Mouse (Mus musculus): ENCODE data around the gene Unc13d. TPM values are rescaled to one million over a fixed set of nuclear protein-coding genes. Genes with fewer than 3 reads are reported as not detected.

Gene Unc13d
- polyA plus RNA-seq, 1 experiment, result 5.7 TPM

DNA sequence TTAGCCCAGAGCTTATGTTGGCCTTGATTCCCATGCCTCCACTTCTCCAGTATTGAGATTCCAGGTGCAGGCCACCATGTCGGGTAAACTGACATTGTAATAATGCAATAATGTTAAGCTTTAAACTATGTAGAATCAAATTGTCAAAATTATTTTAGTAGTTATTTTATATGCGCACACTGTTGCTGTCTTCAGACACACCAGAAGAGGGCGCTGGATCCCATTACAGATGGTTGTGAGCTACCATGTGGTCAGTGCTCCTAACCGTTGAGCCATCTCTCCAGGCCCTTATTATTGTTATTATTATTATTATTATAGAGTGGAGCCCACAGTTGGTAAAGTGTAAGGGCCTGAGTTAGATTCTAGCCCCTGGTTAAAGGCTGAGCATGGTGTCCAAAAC, 33.3 kb upstream of the Unc13d start:
- TF ChIP-seq POLR2A (IDR thresholded peaks at IDR 0.05; ENCODE audit: insufficient read depth, low read length), result no peak
- no peak for TF ChIP-seq EP300 (IDR thresholded peaks at IDR 0.05; ENCODE audit: insufficient read depth, low read depth, low read length)
- peak; percentile 12 for TF ChIP-seq CTCF (IDR thresholded peaks at IDR 0.05; ENCODE audit: low read depth, low read length)
- Histone ChIP-seq H3K36me3 (ENCODE audit: control insufficient read depth, insufficient read depth, low read length, poor library complexity, severe bottlenecking) (no peaks in the 10 kb centered on the region), H3K4me1 (ENCODE audit: control insufficient read depth, insufficient read depth, low read length) (peaks cover 6% of the 10 kb centered on the region), H3K27ac (ENCODE audit: insufficient read depth, low read length) (no peak overlapping the region), H3K27me3 (ENCODE audit: control insufficient read depth, insufficient read depth, low read length, poor library complexity, severe bottlenecking) (peaks cover 11% of the 10 kb centered on the region), H3K4me3 (ENCODE audit: low read depth, low read length) (no peak overlapping the region), H3K9ac (ENCODE audit: low read depth, poor library complexity, severe bottlenecking) (no peak overlapping the region), H3K9me3 (replicated peaks; ENCODE audit: control insufficient read depth, insufficient read depth, low read length, poor library complexity, severe bottlenecking) (no peaks in the 10 kb centered on the region)

DNA sequence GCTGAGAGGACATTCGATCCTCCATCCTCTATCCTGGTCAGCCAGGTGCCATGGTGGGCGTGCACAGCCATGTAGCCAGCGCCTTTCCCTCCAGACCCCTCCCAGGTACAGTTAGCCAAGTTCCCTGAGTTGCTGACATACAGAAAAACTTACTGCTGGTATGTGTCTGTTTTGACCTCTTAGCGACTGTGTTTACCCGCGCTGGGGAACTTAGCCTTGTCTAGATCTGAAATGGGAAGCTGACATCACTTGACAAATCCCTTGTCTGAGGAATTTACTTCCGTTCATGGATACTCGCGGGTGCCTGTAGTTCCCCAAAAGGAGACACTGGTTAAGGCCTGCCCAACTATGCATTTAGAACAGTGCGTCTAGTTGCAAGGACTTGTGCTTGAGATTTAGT, 32.8 kb upstream of the Unc13d start:
- Histone ChIP-seq H3K9me3 (replicated peaks; ENCODE audit: control insufficient read depth, insufficient read depth, low read length, poor library complexity, severe bottlenecking) (no peaks in the 10 kb centered on the region), H3K36me3 (ENCODE audit: control insufficient read depth, insufficient read depth, low read length, poor library complexity, severe bottlenecking) (no peaks in the 10 kb centered on the region), H3K27me3 (ENCODE audit: control insufficient read depth, insufficient read depth, low read length, poor library complexity, severe bottlenecking) (peaks cover 11% of the 10 kb centered on the region), H3K9ac (ENCODE audit: low read depth, poor library complexity, severe bottlenecking) (peak overlapping the region; percentile 47; the same call in 1 of the 2 replicates), H3K4me3 (ENCODE audit: low read depth, low read length) (peak overlapping the region; percentile 40), H3K4me1 (ENCODE audit: control insufficient read depth, insufficient read depth, low read length) (peaks cover 6% of the 10 kb centered on the region), H3K27ac (ENCODE audit: insufficient read depth, low read length) (no peak overlapping the region)
- TF ChIP-seq CTCF (IDR thresholded peaks at IDR 0.05; ENCODE audit: low read depth, low read length), result no peak
- no peak for TF ChIP-seq EP300 (IDR thresholded peaks at IDR 0.05; ENCODE audit: insufficient read depth, low read depth, low read length)
- TF ChIP-seq POLR2A (IDR thresholded peaks at IDR 0.05; ENCODE audit: insufficient read depth, low read length), result no peak

DNA sequence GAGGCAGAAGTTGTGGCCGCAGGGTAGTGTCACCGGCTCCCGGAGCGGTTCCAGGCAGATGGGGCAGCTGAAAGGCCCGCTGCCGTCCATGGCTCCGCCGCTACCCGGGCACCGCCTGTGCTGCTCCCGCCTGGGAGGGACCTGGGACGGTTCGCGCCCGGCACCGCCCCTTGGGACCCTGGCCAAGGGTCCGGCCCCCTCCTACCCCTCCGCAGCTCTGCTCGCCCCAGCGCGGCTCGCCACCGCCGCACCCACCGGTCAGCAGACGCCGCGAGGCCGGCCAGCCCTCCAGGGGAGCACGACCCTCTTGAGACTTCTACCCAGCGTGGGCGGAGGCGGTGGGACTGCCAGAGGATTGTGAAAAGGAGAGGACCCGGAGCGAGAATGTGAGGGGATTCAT, 32.4 kb upstream of the Unc13d start:
- no peak overlapping the region for H3K27ac ChIP-seq (ENCODE audit: insufficient read depth, low read length)
- TF ChIP-seq EP300 (IDR thresholded peaks at IDR 0.05; ENCODE audit: insufficient read depth, low read depth, low read length), result no peak
- no peak for TF ChIP-seq CTCF (IDR thresholded peaks at IDR 0.05; ENCODE audit: low read depth, low read length)
- no peak for TF ChIP-seq POLR2A (IDR thresholded peaks at IDR 0.05; ENCODE audit: insufficient read depth, low read length)
- H3K4me1 ChIP-seq (ENCODE audit: control insufficient read depth, insufficient read depth, low read length), result peaks cover 6% of the 10 kb centered on the region
- H3K27me3 ChIP-seq (ENCODE audit: control insufficient read depth, insufficient read depth, low read length, poor library complexity, severe bottlenecking), result peaks cover 11% of the 10 kb centered on the region
- H3K4me3 ChIP-seq (ENCODE audit: low read depth, low read length), result peak overlapping the region; percentile 40
- no peaks in the 10 kb centered on the region for H3K9me3 ChIP-seq (replicated peaks; ENCODE audit: control insufficient read depth, insufficient read depth, low read length, poor library complexity, severe bottlenecking)
- peak overlapping the region; percentile 47 for H3K9ac ChIP-seq (ENCODE audit: low read depth, poor library complexity, severe bottlenecking)
- no peaks in the 10 kb centered on the region for H3K36me3 ChIP-seq (ENCODE audit: control insufficient read depth, insufficient read depth, low read length, poor library complexity, severe bottlenecking)

DNA sequence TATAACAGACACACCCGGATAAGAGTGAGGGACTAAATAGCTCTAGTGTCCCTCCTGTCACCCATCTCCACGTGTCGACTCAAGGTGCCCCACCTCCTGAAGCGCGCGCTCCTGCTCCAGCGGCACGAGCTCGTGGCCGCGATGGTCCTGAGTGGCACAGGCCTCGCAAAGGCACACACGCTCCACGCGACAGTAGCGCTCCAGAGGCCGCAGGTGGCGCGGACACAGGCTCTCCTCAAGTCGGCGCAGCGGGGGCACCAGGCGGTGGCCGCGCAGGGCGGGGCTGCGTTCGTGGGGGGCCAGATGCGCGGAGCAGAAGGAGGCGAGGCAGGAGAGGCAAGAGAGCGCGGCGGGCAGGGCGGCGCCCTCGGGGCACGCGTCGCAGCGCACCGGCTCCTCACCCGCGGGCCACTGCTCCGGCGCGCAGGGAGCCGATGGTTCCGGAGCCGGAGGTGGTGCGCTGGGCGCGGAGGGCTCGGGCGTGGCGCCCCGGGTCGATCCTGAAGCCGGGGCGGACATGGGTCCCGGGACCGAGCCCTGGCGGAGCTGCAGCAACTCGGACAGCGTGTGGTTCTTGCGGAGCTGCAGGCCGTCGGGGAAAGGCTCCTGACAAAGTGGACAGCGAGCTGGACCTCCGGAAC, 31.8 kb upstream of the Unc13d start:
- no peaks in the 10 kb centered on the region for H3K36me3 ChIP-seq (ENCODE audit: control insufficient read depth, insufficient read depth, low read length, poor library complexity, severe bottlenecking)
- peak overlapping the region; percentile 40 for H3K4me3 ChIP-seq (ENCODE audit: low read depth, low read length)
- no peak for TF ChIP-seq CTCF (IDR thresholded peaks at IDR 0.05; ENCODE audit: low read depth, low read length)
- H3K27ac ChIP-seq (ENCODE audit: insufficient read depth, low read length), result no peak overlapping the region
- H3K9ac ChIP-seq (ENCODE audit: low read depth, poor library complexity, severe bottlenecking), result peak overlapping the region; percentile 47
- peaks cover 6% of the 10 kb centered on the region for H3K4me1 ChIP-seq (ENCODE audit: control insufficient read depth, insufficient read depth, low read length)
- peaks cover 11% of the 10 kb centered on the region for H3K27me3 ChIP-seq (ENCODE audit: control insufficient read depth, insufficient read depth, low read length, poor library complexity, severe bottlenecking)
- no peaks in the 10 kb centered on the region for H3K9me3 ChIP-seq (replicated peaks; ENCODE audit: control insufficient read depth, insufficient read depth, low read length, poor library complexity, severe bottlenecking)

DNA sequence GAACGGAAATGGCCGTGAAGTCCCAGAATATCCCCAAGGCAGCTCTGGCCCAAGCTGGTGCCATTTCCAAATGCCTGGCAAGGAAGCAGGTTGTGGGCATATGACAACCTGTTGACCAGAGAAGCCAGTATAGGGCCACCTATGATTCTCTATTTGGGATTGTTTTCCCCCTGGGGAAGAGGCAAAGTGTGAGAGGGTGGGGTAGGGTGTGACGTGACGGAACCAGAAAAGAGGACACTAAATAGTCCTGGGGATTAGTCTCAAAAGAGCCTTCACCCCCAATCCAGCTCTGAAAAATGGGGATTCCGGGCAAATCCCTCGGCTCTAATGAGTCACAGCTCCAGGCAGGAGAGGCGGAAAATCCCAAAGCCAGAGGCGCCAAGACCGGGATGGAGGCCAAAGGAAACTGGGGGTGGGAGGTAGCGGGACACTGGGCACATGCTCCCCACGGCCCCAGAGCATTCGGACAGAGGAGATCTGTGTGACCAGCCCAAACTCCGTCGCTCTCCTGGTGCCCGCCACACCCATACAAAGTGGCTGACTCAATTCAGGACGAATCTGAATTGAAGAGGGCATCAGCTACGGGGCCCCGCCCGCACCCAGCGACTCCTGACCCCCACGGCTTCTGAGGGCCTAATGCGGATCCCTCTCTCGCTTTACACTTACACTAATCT, 30.8 kb upstream of the Unc13d start:
- TF ChIP-seq EP300 (IDR thresholded peaks at IDR 0.05; ENCODE audit: insufficient read depth, low read depth, low read length) (no peak), POLR2A (IDR thresholded peaks at IDR 0.05; ENCODE audit: insufficient read depth, low read length) (no peak), CTCF (IDR thresholded peaks at IDR 0.05; ENCODE audit: low read depth, low read length) (no peak)
- H3K4me3 ChIP-seq (ENCODE audit: low read depth, low read length), result peak overlapping the region; percentile 58
- peaks cover 11% of the 10 kb centered on the region for H3K4me1 ChIP-seq (ENCODE audit: control insufficient read depth, insufficient read depth, low read length)
- no peak overlapping the region for H3K27ac ChIP-seq (ENCODE audit: insufficient read depth, low read length)
- H3K36me3 ChIP-seq (ENCODE audit: control insufficient read depth, insufficient read depth, low read length, poor library complexity, severe bottlenecking), result no peaks in the 10 kb centered on the region
- H3K9me3 ChIP-seq (replicated peaks; ENCODE audit: control insufficient read depth, insufficient read depth, low read length, poor library complexity, severe bottlenecking), result no peaks in the 10 kb centered on the region
- peaks cover 11% of the 10 kb centered on the region for H3K27me3 ChIP-seq (ENCODE audit: control insufficient read depth, insufficient read depth, low read length, poor library complexity, severe bottlenecking)
- peak overlapping the region; percentile 45 for H3K9ac ChIP-seq (ENCODE audit: low read depth, poor library complexity, severe bottlenecking)

DNA sequence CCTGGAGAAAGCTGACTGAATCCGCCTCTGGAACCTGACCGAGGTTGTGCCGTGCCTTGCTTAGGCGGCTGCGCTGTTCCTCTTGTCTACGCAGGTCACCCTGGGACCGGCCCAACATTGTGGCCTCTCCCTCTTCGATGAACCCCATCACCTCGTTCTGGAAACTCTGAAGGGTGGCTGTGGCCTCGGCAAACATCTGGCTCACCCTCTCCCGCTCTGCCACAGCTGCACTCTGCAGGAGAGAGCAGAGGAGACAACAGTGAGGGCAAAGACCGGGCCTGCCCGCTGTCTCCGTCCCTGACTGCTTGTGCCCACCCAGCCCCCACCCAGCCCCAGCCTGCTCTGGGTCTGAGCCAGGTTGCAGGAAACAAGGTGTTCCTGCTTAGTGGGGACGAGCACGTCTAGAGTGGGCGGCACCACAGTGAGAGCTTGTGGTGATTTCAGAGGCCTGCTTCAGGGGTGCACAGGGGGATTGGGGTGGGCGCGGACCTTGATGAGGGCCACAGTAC, 30.1 kb upstream of the Unc13d start:
- H3K4me1 ChIP-seq (ENCODE audit: control insufficient read depth, insufficient read depth, low read length), result peaks cover 11% of the 10 kb centered on the region
- TF ChIP-seq POLR2A (IDR thresholded peaks at IDR 0.05; ENCODE audit: insufficient read depth, low read length) (no peak), CTCF (IDR thresholded peaks at IDR 0.05; ENCODE audit: low read depth, low read length) (no peak), EP300 (IDR thresholded peaks at IDR 0.05; ENCODE audit: insufficient read depth, low read depth, low read length) (no peak)
- H3K4me3 ChIP-seq (ENCODE audit: low read depth, low read length), result peak overlapping the region; percentile 58
- H3K36me3 ChIP-seq (ENCODE audit: control insufficient read depth, insufficient read depth, low read length, poor library complexity, severe bottlenecking), result no peaks in the 10 kb centered on the region
- H3K27me3 ChIP-seq (ENCODE audit: control insufficient read depth, insufficient read depth, low read length, poor library complexity, severe bottlenecking), result peaks cover 11% of the 10 kb centered on the region
- peak overlapping the region; percentile 45 for H3K9ac ChIP-seq (ENCODE audit: low read depth, poor library complexity, severe bottlenecking)
- H3K9me3 ChIP-seq (replicated peaks; ENCODE audit: control insufficient read depth, insufficient read depth, low read length, poor library complexity, severe bottlenecking), result no peaks in the 10 kb centered on the region
- no peak overlapping the region for H3K27ac ChIP-seq (ENCODE audit: insufficient read depth, low read length)

All from ES-Bruce4 (cell line).